Mouse (Mus musculus) spleen, embryonic (tissue): ENCODE measurements around the gene Tepsin.

Experiments
- CTCF ChIA-PET: fragments of 350-600 bp; sonication (Branson Sonifier 250); formaldehyde crosslinking; loops from one replicate; lab custom pipeline; 2022; lab: Charles Lee

Tepsin gene

DNA sequence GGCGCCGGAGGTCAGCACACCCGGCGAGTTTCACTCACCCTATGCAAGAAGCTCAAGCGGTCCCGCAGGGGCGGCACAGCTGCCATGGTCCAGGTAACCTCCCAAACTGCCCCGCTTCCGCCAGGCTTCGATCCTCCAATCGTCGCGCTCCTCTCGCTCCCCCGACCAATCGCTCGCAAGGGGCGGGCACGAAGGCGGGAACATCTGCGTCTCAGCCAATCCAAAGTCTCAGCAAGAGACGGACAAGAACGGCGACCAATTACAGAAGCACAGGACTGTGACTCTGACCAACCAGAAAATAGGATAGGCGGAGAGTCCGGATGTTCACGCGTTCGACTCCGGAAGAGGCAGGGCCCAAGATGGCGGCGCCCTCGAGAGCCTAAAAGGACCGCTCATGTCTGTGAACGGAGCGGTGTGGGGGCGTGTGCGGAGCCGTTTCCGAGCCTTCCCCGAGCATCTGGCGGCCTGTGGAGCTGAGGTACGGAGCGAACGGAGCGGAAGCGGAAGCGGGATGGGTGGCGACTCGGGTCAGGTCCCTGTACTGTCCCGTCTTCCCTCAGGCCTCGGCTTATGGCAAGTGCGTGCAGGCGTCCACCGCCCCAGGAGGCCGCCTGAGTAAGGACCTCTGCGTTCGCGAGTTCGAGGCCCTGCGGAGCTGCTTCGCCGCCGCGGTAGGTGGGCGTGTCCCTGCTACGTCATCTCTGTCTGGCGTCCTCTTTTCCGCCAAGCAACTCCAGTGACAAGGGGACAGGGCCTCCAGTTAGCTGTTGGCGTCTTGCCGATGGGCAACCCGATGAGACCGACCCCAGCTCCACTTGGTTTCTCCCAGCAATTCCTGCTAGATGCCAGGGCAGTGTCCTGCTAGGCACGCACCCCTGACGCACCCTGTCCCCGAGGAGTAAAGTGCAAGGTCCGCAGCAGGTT, at the start of gene Tepsin, which contains the start of gene Ndufaf8:
TSS of gene Tepsin (minus strand) at position 144 of the 924 bp plus-strand sequence.
TSS of gene Ndufaf8 (plus strand) at position 341 of the 924 bp plus-strand sequence.
- CTCF ChIA-PET: interaction anchor here (0.6 kb wide), 2 partner anchors 909 to 969 kb away, joined by 3 read pairs; no protein-coding TSS in a partner anchor

DNA sequence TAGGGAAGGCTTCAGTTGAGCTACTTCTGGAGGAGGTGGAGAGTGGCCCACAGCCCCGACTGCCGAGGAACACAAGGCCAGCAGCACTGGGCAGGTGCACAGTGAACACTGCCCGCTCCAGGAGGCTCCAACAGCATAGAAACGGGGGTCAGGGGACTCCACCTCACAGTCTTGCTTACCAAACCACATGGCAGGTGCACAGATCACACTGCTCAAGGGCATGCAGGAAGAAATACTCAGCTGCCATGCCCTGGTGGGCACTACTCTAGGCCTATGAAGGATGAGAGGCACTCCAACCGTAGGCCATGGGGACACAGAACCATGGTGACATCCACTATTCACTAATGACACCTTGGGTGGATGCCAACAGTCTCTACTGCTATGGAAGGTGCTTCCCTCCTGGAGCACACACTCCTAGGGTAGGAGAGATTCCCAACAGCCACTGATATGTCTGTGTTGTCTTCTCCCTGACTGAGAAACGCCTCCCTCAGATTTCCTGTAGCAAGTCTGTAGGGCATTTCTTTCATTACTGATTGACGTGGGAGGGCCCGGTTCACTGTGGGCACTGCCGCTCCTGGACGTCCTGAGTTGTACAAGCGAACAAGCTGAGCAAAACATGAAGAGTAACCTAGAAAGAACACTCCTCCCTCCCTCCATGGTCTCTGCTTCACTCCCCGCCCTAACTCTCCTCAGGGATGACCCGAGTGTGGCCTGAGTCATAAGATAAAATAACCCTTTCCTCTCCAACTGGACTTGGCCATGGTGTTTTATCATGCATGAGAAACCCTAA, 45.4 kb upstream of the Tepsin start:
- CTCF ChIA-PET: no interaction called here

DNA sequence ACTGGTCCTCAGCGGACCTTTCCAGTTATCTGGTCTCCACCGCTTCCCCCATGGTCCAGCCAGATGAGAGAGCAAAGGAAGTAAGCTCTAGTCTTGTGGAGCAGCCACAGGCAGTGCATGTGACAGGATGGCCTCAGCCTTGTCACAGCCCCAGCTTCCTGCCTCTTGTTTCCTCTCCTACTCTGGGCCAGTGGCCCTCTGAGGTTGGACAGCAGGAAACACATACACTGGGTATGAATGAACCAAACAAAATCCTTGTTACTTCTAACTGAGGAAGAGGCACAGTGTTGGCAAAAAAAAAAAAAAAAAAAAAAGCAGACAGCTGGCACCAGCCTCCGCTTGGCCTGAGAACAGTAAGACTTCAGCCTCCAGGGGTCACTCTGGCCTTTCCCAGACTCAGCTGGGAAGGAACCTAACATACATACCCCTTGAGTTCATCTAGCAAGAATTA, 44.1 kb upstream of the Tepsin start:
- CTCF ChIA-PET: no interaction called here

DNA sequence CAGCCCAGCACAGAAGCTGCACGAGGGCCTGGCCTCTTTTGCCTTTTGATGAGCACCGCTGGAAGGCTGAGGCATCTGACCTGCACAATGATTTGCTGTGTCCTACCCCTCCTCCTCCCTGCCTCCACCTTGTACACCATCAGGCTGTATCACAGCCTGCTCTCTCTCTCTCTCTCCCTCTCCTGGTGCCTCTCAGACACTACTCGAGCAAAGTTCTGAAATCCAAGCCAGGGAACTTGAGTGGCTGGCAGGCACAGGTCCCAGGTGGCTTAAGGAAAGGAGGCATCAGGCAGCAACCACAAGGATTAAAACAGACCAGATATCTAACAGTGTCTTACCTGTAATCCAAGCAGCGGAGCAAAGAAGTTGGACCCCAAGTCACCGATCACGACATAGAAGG, 41.7 kb upstream of the Tepsin start:
- CTCF ChIA-PET: no interaction called here

DNA sequence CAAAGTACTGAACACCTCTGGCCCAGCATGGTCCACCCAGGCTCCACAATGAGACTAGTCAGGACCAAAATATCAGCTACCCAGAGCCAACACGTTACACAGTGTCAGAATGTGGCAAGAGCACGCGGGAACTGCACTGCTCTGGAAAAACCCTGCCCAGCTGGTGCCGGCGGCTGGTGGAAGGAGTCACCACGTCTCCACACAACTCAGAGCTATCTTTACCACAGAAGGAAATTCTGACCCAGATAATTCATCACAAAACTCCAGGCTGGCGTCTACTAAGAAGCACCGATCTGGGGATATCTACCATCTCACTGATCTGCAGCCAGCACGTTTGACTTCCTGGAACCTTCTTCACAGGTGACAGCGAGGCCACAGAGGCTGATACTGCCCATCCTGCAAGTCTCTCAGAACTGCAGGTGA, 40.8 kb upstream of the Tepsin start:
- CTCF ChIA-PET: no interaction called here

DNA sequence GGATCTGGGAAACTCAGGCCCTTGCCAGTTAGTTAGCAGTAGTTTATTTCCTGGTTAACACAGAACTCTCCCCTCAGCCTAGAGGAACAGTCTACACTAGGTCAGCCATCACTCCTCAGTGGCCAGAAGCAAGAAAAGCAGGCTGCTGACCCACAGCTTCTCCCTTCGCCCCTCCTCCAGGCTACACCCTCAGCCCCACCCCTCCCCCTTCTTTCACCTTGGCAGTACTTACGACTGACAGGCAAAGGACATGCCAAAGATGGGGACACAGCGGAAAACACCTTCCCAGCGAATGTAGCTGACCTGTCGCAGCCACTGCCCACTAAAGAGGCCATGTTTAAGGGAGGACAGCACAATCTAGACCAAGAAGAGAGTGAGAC, 39.1 kb upstream of the Tepsin start:
- CTCF ChIA-PET: interaction anchor here (0.7 kb wide), 1 partner anchor 886 kb away, joined by 3 read pairs; no protein-coding TSS in a partner anchor

DNA sequence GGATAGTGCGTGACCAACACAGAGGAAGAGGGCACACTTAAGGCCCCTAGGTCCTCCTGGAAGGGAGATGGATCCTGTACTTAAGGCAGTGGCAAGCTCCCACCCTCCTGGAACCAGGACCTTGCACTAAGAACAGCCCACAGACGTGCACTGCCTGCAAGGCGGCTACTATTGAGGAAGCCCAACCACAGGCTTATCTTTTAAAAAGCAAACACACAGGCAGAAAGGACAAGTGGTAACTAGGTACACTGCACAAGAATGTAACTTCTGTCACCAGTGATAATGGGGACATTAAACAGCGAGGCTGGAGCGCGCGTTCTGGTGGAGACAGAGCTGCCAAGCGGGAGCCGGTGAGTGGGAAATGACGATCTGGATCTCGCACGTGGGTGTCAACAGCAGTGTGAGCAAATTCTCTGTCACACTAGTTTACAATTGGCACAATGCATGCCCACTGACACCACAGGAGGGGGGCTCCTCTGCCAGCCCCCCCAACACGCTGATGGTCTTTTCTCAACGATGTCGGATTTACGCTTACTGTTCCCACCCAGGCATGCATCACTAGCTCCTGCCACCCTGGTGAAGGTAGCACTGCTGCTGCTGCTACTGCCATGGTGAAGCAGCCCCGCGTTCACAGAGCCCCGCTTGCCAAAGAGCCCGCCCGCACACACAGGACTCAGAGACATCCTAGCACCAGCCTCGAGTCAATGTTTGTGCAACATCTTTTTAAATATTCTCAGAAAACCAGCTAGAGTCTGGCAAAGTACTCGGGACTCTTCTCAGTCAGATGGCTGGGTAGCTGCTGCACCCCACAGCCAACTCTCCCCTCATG, 38.5 kb upstream of the Tepsin start:
- CTCF ChIA-PET: interaction anchor here (0.5 kb wide), 1 partner anchor 533 kb away, joined by 4 read pairs; no protein-coding TSS in a partner anchor

DNA sequence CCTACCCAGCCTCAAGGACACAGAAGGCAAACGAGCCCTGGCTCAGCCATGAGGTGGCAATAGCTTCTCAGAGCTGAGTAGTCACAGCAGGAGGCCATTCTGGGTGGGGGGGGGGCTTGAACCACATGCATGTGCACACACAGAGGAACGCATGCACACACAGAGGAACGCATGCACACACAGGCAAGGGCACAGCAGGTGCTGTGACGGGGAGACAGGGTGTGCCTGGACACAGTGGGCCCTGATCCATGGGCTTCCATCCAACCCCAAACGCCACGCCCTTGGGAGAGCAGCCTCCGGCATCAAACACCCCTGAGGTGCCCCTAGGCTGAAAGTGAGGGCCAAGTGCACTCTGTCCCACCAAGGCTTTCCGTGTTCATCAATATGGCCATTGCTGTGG, 37.7 kb upstream of the Tepsin start:
- CTCF ChIA-PET: no interaction called here

DNA sequence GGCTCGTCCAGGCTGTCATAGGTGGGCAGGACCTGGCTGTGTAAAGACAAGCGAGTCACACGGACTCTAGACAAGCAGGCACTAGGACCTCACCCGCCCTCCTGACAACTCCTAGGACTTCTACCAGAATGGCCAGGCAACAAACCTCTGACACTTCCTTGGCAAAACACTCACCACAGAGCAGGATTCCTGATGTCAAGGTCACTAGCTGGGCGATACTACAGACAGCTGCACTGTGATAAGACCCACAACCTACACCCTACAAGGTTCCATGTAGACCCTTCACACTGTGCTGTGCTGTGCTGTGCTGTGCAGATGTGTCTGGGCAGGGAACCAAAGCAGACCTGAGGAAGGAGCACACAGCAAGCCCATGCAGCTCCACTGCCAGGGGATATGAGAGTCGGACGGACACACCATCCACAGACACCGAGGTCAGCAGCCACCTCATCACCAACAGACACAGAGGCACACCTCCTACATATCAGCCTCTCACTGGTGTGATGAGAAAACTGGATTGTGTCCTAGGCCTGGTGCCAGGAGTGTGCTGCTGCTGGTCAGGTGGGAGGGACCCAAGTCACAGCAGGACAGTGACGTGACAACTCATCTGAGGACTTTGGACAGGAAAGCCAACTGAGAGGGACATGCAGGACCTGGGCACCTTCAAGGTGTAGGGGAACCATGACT, 36.5 kb upstream of the Tepsin start:
- CTCF ChIA-PET: interaction anchor here (0.6 kb wide), 1 partner anchor 166 kb away, joined by 3 read pairs; no protein-coding TSS in a partner anchor

DNA sequence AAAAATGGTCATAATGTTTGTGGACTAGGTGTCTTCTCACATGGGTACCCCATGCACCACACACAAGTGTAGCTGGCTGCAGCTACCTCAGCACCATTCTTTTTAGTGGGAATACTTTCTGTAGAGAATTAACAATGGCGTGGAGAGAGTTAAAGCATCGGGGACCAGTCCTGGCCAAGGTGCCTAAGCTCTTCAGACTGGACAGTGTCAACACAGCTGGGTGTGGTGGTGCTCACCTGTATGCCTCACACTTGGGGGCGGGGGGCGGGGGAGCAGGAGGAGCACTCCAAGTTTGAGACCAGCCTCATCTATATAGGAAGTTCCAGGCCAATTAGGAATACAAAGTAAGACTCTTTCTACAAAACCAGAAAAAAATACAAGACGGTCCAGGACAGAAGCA, 35.6 kb upstream of the Tepsin start:
- CTCF ChIA-PET: no interaction called here

DNA sequence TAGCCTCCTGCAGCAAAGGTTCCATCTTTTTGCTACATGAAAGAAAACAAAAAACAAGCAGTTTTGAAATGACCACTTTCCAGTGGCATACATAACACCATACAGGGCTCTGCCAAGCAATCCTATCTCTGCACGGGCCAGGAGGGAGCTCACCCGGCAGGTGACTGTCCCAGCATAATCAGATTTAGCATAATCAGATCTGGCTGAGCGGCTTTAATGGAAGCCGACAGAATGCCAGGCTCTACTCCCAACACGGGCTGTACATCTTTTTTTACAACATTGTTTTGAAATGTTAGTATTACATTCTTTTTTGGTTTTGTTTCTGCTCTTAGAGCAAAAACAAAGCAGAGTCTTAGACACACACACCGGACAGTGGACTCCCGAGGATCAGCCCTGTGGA, 30.8 kb upstream of the Tepsin start:
- CTCF ChIA-PET: interaction anchor here (0.6 kb wide), 1 partner anchor 19 kb away, joined by 10 read pairs; no protein-coding TSS in a partner anchor

DNA sequence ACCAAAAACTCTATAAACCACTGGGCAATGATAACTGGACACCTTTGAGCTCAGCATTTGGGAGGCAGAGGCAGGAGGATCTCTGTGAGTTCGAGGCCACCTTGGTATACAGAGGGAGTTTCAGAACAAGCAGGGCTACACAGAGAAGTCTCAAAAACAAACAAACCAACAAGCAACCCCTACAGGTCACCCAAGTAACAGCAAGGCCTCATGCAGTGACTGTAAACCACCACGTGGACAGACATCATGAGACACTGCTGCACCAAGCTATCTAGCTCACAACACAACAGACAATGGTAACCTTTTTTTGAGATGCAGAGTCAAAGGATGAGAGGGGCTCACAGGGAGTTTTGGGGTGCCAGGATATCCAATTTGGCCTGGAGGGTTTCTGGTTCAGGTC, 28.3 kb upstream of the Tepsin start:
- CTCF ChIA-PET: no interaction called here

DNA sequence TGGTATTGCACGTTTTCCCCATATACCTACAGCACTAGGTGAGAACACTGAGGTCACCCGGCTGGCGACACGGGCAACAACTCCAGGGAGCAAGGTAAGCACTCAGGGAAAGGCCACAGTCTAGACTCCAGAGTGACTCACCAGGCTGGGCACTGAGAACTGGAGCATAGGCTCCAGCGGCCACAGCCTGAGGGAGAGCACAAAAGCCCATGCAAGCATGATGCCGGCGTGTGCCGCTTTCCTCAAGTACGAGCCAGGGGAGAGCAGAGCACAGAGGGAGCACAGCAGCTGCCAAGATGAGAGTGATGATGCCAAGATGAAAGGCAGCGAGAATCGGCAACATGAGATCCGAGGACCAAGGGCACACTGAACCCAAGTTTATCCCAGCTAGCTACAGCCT, 23.6 kb upstream of the Tepsin start:
- CTCF ChIA-PET: no interaction called here

DNA sequence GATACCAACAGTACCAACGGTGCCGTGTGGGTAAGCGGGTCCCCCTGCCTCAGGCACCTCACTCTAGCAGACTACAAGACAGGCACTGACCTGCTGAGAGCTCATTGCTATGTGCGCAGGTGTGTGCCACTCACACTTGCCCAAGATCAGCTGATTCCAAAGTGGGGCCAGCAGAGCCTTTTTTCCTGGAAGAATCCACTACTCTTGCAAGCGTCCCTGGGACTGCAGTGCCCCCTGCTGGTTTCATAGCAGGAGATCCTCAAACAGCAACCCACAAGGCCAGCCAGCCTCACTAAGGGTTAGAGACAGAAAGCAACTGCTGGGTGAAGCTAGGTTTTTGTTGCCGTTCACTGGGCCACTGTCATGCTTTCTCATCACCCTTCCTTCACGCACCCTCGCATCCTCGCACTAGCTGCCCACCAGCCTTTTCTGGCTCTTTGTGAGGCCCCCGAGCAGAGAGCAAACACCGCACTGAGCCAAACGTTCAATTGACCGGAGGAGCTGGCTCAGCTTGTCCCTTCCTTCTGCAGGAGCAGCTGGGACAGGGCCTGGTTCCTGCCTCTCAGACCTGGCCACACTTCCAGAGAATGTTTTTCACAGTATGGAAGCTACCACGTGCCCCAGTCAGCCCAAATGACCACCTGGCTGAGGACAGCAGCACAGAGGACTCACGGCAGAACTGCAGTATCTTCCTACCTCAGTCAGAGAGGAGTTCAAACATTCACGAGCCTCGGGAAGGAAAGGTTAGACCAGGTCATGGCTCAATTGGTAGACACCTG, 22.3 kb upstream of the Tepsin start:
- CTCF ChIA-PET: interaction anchor here (0.7 kb wide), 1 partner anchor 10 kb away, joined by 3 read pairs; no protein-coding TSS in a partner anchor

DNA sequence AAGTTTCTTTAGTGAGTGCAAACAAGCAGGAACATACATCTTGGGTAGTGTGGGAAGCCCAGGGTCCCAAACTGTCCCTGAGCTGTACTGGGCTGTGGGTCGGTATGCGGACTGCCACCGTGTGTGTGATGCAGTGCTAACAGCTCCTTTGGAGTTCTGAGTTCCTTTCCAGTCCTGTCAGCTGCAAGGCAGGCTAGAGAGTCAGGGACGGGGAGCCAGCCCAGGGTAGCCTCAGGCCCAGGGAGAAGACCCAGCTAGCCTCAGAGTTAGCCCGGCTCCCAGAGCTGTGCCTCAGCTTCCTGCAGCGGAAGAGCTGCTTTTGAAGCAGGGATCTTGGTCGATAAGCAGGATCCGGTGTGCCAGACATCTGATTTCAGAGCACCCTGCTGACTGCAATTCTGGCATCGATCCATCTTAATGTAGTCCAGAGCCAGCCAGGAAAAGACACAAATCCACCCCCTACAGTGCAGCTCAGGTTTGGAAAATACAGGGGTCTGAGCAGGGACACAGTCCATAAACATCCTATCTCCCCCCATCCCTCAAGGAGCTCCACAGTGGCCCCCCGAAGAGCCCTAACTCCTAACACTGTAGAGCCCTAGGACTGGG, 21.5 kb upstream of the Tepsin start:
- CTCF ChIA-PET: interaction anchor here (0.7 kb wide), 1 partner anchor 9 kb away, joined by 3 read pairs; no protein-coding TSS in a partner anchor

DNA sequence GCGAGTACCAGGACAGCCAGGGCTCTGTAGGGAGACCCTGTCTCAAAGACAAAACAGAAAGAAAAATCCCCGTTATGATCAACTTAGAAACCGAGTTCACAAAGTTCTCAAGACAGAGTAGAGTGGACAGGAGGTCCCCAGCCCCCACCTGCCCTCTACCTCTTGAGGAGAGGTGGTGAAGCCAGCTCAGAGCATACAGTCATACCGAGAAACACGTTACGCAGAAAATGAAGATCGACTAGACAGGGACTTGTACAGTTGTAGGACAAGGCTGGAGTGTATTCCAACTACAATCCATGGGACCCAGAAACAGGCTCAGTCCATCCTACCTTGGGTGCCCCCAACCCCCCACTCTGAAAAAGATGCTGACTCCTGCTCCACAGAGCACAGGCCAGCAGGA, 20.6 kb upstream of the Tepsin start:
- CTCF ChIA-PET: no interaction called here

DNA sequence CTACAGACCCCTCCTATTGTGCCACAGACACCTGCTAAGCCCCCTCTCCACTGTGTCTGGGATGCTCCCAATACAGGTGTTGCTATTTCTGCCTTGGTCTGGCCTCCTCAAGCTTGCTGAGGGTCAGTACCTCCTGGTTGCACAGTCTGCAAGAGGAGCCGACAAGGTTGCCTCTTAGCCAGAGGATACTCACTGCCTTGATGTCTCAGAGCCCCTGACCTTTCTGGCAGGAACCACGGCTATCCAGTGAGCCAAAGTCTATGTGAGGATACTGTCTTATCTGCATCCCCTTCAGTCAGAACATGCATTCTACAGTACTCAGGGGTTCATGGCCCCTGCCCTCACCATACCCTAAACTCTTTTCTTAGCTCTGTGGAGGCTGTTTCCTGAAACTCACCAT, 19.1 kb upstream of the Tepsin start:
- CTCF ChIA-PET: no interaction called here

DNA sequence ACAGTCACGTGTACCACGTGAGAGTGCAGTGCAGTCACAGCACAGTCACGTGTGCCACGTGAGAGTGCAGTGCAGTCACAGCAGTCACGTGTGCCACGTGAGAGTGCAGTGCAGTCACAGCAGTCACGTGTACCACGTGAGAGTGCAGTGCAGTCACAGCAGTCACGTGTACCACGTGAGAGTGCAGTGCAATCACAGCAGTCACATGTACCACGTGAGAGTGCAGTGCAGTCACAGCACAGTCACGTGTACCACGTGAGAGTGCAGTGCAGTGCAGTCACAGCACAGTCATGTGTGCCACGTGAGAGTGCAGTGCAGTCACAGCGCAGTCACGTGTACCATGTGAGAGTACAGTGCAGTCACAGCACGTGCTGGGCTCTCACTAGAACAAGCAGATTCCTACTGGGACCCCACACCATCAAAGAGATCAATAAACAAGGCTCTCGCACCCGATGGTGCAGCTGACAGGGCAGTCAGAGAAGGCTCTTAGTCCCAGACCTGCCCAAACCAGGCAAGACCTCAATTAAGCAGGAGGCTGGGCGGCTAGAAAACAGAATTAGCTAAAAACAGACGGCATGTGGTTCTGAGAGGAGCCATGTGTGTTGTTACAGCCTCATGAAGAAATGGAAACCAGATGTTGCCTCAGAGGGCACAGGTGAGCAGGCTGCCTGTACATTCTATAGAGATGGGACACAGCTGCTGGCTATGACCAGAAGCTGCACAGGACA, 16.1 kb upstream of the Tepsin start:
- CTCF ChIA-PET: no interaction called here

DNA sequence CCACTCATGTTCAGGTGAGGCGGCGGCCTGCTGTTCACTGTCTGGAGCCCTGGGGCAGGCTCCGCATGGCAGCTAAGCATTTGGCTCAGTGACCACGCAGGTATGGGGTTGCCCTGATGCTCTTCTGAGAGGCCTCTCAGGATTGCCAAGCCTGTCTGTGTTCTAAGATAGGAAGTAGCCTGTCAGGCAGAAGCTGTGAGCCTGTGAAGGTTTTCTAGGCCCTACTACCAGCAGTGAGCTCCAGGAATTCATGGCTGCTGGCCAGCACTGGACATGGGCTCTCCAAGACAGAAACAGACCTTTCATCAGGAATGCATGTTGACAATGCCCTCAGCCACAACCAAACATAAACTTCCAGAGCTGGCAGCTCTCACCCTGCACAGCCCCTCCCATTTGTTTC, 13.6 kb upstream of the Tepsin start:
- CTCF ChIA-PET: no interaction called here
